Mouse (Mus musculus) cerebellum, adult 11 months (tissue): Measurements from ENCODE around the gene Bud13.
A peak's percentile ranks its signal among the peaks of the same experiment; 100 is the strongest.

ENCODE experiments used
- DNase-seq: peaks from one replicate; pipeline ENCODE4 v3.0.0; 2022

The Bud13 gene

GRCm38 (mm10) chr9:46282631-46283436, at the start of gene Bud13:
Gene Bud13 (plus strand): TSS chr9:46283008.
- DNase-seq = peak; percentile 88

- DNase-seq = peak; percentile 44
Measured at GRCm38 (mm10) chr9:46235196-46235595, 47.6 kb upstream of the Bud13 start.

- no peak for DNase-seq
Measured at GRCm38 (mm10) chr9:46235596-46235648, 47.4 kb upstream of the Bud13 start, which contains the start of gene Apoc3. Gene Apoc3 (minus strand): TSS chr9:46235636.

- DNase-seq = no peak
Measured at GRCm38 (mm10) chr9:46235649-46236048, 47.2 kb upstream of the Bud13 start.

GRCm38 (mm10) chr9:46238850-46239249, 44.0 kb upstream of the Bud13 start:
- DNase-seq = no peak

GRCm38 (mm10) chr9:46240526-46241153, 42.2 kb upstream of the Bud13 start, which contains the start of gene Apoa4:
Gene Apoa4 (plus strand): TSS chr9:46240696.
- DNase-seq = no peak

- DNase-seq = no peak
Measured at GRCm38 (mm10) chr9:46241818-46242217, 41.0 kb upstream of the Bud13 start.

- no peak for DNase-seq
Measured at GRCm38 (mm10) chr9:46243122-46243521, 39.7 kb upstream of the Bud13 start.

GRCm38 (mm10) chr9:46243584-46243983, 39.2 kb upstream of the Bud13 start:
- DNase-seq = no peak

- peak; percentile 57 for DNase-seq
Measured at GRCm38 (mm10) chr9:46246752-46247324, 36.0 kb upstream of the Bud13 start.

GRCm38 (mm10) chr9:46256177-46256576, 26.6 kb upstream of the Bud13 start:
- DNase-seq = no peak

GRCm38 (mm10) chr9:46256658-46257385, 26.0 kb upstream of the Bud13 start:
- no peak for DNase-seq

GRCm38 (mm10) chr9:46257546-46257945, 25.3 kb upstream of the Bud13 start:
- no peak for DNase-seq

- no peak for DNase-seq
Measured at GRCm38 (mm10) chr9:46259111-46259510, 23.7 kb upstream of the Bud13 start.

- DNase-seq = no peak
Measured at GRCm38 (mm10) chr9:46261131-46261530, 21.7 kb upstream of the Bud13 start.

- DNase-seq = no peak
Measured at GRCm38 (mm10) chr9:46268343-46268873, 14.4 kb upstream of the Bud13 start, which contains the start of gene Apoa5. Gene Apoa5 (plus strand): TSS chr9:46268633.

- no peak for DNase-seq
Measured at GRCm38 (mm10) chr9:46269125-46269524, 13.7 kb upstream of the Bud13 start.

GRCm38 (mm10) chr9:46270782-46271181, 12.0 kb upstream of the Bud13 start:
- DNase-seq = no peak

GRCm38 (mm10) chr9:46272070-46272469, 10.7 kb upstream of the Bud13 start:
- no peak for DNase-seq

- peak; percentile 79 for DNase-seq
Measured at GRCm38 (mm10) chr9:46272677-46273454, 9.9 kb upstream of the Bud13 start, which contains the start of gene Zpr1. Gene Zpr1 (plus strand): TSS chr9:46273064.

GRCm38 (mm10) chr9:46274494-46274893, 8.3 kb upstream of the Bud13 start:
- DNase-seq = no peak

- no peak for DNase-seq
Measured at GRCm38 (mm10) chr9:46298381-46298780, 15.6 kb downstream of the Bud13 start.

- DNase-seq = peak; percentile 27
Measured at GRCm38 (mm10) chr9:46302142-46302541, 19.3 kb downstream of the Bud13 start.
